Mouse (Mus musculus) heart, embryonic 15.5 days (tissue): Measurements from ENCODE around the gene Zfp850. TPM values are rescaled to one million over a fixed set of nuclear protein-coding genes. Genes with fewer than 3 reads are reported as not detected.
A peak's percentile ranks its signal among the peaks of the same experiment; 100 is the strongest.

Source experiments
- ATAC-seq: fragments of 200-750 bp; cut with Nextera tagmentation; replicated peaks from 2 replicates; pipeline ENCODE4 v1.8.0; 2017; ENCODE audit warnings: low read depth, moderate TSS enrichment; ENCODE audit not compliant: insufficient number of reproducible peaks, insufficient read depth, low FRiP score
- H3K27ac ChIP-seq: fragments of 300-500 bp; sonication (generic); 2 replicates; pipeline ENCODE4 v1.5.1; 2015; ENCODE audit warnings: mild to moderate bottlenecking, inconsistent platforms
- H3K27me3 ChIP-seq: fragments of 300-500 bp; sonication (generic); 2 replicates; pipeline ENCODE4 v1.6.1; 2015; ENCODE audit warnings: inconsistent platforms
- H3K36me3 ChIP-seq: fragments of 300-500 bp; sonication (generic); 2 replicates; pipeline ENCODE4 v1.6.1; 2015; ENCODE audit warnings: mild to moderate bottlenecking, inconsistent platforms
- H3K4me1 ChIP-seq: fragments of 300-500 bp; sonication (generic); replicated peaks from 2 replicates; pipeline ENCODE4 v1.6.1; 2015; ENCODE audit warnings: inconsistent platforms
- H3K4me2 ChIP-seq: fragments of 300-500 bp; sonication (generic); 2 replicates; pipeline ENCODE4 v1.6.1; 2015; ENCODE audit warnings: inconsistent platforms, mild to moderate bottlenecking, moderate library complexity
- H3K4me3 ChIP-seq: fragments of 300-500 bp; sonication (generic); 2 replicates; pipeline ENCODE4 v1.5.1; 2015; ENCODE audit warnings: mild to moderate bottlenecking, inconsistent platforms
- H3K9ac ChIP-seq: fragments of 300-500 bp; sonication (generic); 2 replicates; pipeline ENCODE4 v1.6.1; 2015; ENCODE audit warnings: mild to moderate bottlenecking, inconsistent platforms
- H3K9me3 ChIP-seq: fragments of 300-500 bp; sonication (generic); replicated peaks from 2 replicates; pipeline ENCODE4 v1.6.1; 2016; ENCODE audit warnings: inconsistent platforms
- WGBS: fragments of 180-500 bp; shearing (Covaris S2); methylation state at CpG from one replicate; pipeline ENCODE4 v1.1.7; 2015; ENCODE audit warnings: mixed read lengths; 5-methylcytosine and 5-hydroxymethylcytosine counted together
- polyA plus RNA-seq: library from polyadenylated mRNA; unstranded; fragments of >200 nt; fragmentation: Nextera tagmentation; extraction: Ambion mirVana; gene quantifications from 2 replicates; pipeline ENCODE4 v1.2.1, GENCODE M21; 2015

Gene Zfp850
- 1.7 and 1.9 TPM in 2 replicates for polyA plus RNA-seq

DNA sequence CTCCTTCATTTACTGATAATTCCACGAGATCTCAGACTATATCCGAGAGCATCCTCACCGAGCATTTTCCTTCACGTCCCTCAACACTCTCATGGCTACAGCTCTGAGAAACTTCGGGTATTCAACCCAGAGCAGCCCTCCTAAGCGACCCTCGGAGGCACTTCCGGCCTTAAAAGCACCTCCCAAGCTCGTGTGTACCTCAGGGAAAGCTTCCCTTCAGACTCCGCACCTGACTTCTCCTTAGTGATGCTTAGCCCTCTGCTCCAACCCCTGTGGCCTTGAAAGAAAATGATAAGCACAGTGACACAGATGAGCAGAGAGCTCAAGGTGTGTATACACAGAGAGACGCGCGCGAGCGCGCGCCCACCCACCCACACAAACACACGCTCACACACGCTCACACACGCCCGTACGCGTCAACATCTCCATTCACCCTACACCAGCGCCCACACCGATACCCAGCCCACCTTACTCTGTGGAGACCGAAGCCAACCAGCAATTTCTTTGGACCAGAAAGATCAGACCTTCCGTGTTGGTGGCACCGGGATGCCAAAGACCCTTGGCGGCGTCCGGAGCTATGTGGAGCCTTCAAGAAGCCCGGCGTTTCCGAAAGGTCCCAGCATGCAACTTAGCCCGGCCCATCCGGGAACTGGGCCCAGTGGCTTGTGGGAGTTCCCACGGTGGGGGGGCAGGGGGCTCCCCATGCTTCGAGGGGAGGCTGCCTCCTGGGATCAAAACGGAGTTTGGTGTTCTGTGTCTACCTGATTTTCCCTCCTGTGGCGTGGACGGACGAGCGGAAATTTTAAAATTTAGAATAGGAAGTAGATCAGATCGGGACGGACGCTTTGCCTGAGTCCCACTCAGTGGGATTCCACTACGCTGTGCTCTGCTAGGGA is at the start of gene Zfp850:
Gene Zfp850, minus strand, starts transcription at position 567 of the 896 bp plus-strand sequence.
- no peak within 1 kb of the TSS; the same call in 1 of the 2 replicates for H3K27ac ChIP-seq
- peak within 1 kb of the TSS; percentile 79 for H3K4me2 ChIP-seq
- no peaks in the 10 kb centered on the region for H3K27me3 ChIP-seq
- under 1% methylated on average over 47 of the region's 47 CpGs for WGBS
- H3K9ac ChIP-seq: peak within 1 kb of the TSS; percentile 65
- peak; percentile 89 for ATAC-seq
- peak within 1 kb of the TSS; percentile 65 for H3K4me3 ChIP-seq
- H3K36me3 ChIP-seq: no peaks in the 10 kb centered on the region; the same call in 1 of the 2 replicates
- no peaks in the 10 kb centered on the region for H3K9me3 ChIP-seq
- peaks cover 9% of the 10 kb centered on the region; the same call in 1 of the 2 replicates for H3K4me1 ChIP-seq

GRCm38 (mm10) chr7:28059972-28060371 is 46.1 kb upstream of the Zfp850 start:
- no peak for ATAC-seq
- WGBS: 94% methylated on average over 1 of the region's 1 CpGs
- H3K9me3 ChIP-seq: no peaks in the 10 kb centered on the region
- H3K27ac ChIP-seq: no peak overlapping the region
- no peak overlapping the region for H3K4me3 ChIP-seq
- no peaks in the 10 kb centered on the region for H3K4me1 ChIP-seq
- no peak overlapping the region for H3K9ac ChIP-seq
- H3K27me3 ChIP-seq: no peaks in the 10 kb centered on the region
- no peak overlapping the region for H3K4me2 ChIP-seq
- no peaks in the 10 kb centered on the region for H3K36me3 ChIP-seq

GRCm38 (mm10) chr7:28053046-28053930 is 39.4 kb upstream of the Zfp850 start:
- Histone ChIP-seq H3K4me3 (no peak overlapping the region), H3K27ac (no peak overlapping the region), H3K9me3 (no peaks in the 10 kb centered on the region), H3K27me3 (no peaks in the 10 kb centered on the region), H3K36me3 (peaks cover 4% of the 10 kb centered on the region; the same call in 1 of the 2 replicates), H3K4me2 (no peak overlapping the region), H3K9ac (no peak overlapping the region), H3K4me1 (peaks cover 11% of the 10 kb centered on the region)
- WGBS: 79% methylated on average over 6 of the region's 6 CpGs
- no peak for ATAC-seq

DNA sequence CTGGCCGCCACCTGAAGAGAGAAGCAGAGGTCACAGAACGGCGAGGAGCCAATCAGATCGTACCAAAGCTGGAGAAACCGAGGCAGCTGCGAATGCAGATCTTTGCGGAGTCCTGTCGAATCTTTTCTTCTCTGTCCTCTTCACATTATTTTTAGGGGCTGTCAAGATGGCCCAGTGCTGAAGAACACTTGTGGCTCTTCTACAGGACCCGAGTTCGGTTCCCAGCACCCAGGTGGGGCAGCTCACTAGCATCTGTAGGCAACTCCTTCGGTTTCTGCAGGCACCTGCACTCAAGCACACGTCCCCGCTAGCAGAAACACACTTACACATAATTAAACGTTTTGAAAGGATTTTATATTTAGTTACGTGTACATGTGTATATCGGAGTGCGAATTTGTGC is 36.7 kb upstream of the Zfp850 start:
- no peak overlapping the region for H3K27ac ChIP-seq

GRCm38 (mm10) chr7:28049476-28050409 is 35.8 kb upstream of the Zfp850 start, which contains the start of gene Psmc4:
Gene Psmc4 (minus strand): TSS chr7:28050101.
- Histone ChIP-seq H3K4me3 (peak within 1 kb of the TSS; percentile 78), H3K4me1 (peaks cover 11% of the 10 kb centered on the region), H3K9ac (peak within 1 kb of the TSS; percentile 79), H3K9me3 (no peaks in the 10 kb centered on the region), H3K36me3 (peaks cover 37% of the 10 kb centered on the region), H3K27me3 (no peaks in the 10 kb centered on the region), H3K27ac (peak within 1 kb of the TSS; percentile 60), H3K4me2 (peak within 1 kb of the TSS; percentile 67)
- under 1% methylated on average over 52 of the region's 52 CpGs for WGBS
- peak; percentile 98 for ATAC-seq

More for the DNA sequence above, 36.7 kb upstream of the Zfp850 start:
- Histone ChIP-seq H3K27me3 (no peaks in the 10 kb centered on the region), H3K4me1 (peaks cover 11% of the 10 kb centered on the region), H3K36me3 (peaks cover 28% of the 10 kb centered on the region), H3K9me3 (no peaks in the 10 kb centered on the region), H3K9ac (0 out of 2 replicates have a peak overlapping the region, but pooled peaks have one; percentile 32), H3K4me3 (no peak overlapping the region), H3K4me2 (peak overlapping the region; percentile 44)
- WGBS: 59% methylated on average over 17 of the region's 17 CpGs
- no peak for ATAC-seq

DNA sequence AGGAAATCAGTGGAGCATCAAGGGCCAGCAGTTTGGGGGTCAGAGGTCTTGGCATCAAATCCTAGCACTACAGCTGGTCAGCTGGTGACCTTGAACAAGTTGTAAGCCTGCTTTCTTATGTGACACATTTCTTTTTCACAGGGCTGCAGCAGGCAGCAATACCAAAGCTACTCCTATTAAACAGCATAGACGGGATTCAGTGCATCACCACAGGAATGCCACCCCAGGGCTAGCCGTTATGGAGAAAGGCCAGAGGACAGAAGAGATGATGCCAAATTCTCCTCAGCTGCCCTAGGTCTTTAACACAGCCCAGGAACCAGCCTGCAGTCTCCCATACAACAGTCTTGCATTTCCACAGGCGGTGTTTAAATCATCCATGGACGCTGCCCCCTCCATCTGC is 30.6 kb upstream of the Zfp850 start:
- no peak overlapping the region for H3K4me3 ChIP-seq
- 83% methylated on average over 4 of the region's 4 CpGs for WGBS
- no peak overlapping the region for H3K4me2 ChIP-seq
- no peak for ATAC-seq
- peaks cover 8% of the 10 kb centered on the region for H3K4me1 ChIP-seq
- H3K27ac ChIP-seq: no peak overlapping the region
- no peak overlapping the region for H3K9ac ChIP-seq
- no peaks in the 10 kb centered on the region for H3K27me3 ChIP-seq
- H3K36me3 ChIP-seq: peaks cover 71% of the 10 kb centered on the region
- H3K9me3 ChIP-seq: no peaks in the 10 kb centered on the region

GRCm38 (mm10) chr7:28014445-28014810 is 513 bp upstream of the Zfp850 start:
- Histone ChIP-seq H3K4me2 (peak overlapping the region; percentile 79), H3K4me3 (peak overlapping the region; percentile 65), H3K9me3 (no peaks in the 10 kb centered on the region), H3K27ac (no peak overlapping the region), H3K27me3 (no peaks in the 10 kb centered on the region), H3K36me3 (no peaks in the 10 kb centered on the region), H3K4me1 (peaks cover 9% of the 10 kb centered on the region; the same call in 1 of the 2 replicates), H3K9ac (peak overlapping the region; percentile 65)
- ATAC-seq: no peak
- WGBS: 24% methylated on average over 7 of the region's 7 CpGs

DNA sequence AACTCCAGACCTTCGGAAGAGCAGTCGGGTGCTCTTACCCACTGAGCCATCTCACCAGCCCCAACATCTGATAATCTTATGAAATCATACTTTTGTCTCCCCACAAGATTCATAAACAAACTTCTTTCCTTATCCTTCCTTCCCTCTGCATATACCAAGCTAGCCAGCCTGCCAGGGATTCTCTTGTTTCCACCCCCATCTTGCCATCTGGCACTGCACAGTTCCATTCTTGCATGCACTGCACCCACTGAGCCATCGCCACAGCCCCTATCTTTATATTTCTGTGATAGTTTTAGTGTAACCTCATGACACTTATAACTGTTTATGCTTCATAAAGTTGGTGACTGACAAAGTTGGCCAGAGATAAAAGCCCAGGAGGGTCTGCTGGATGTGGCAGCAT is 3.6 kb downstream of the Zfp850 start:
- no peak overlapping the region for H3K4me3 ChIP-seq
- 89% methylated on average over 3 of the region's 3 CpGs for WGBS
- H3K27ac ChIP-seq: no peak overlapping the region
- no peak for ATAC-seq
- H3K4me2 ChIP-seq: no peak overlapping the region
- H3K9me3 ChIP-seq: no peaks in the 10 kb centered on the region
- H3K36me3 ChIP-seq: peaks cover 14% of the 10 kb centered on the region
- H3K4me1 ChIP-seq: peaks cover 9% of the 10 kb centered on the region; the same call in 1 of the 2 replicates
- no peak overlapping the region for H3K9ac ChIP-seq
- no peaks in the 10 kb centered on the region for H3K27me3 ChIP-seq

DNA sequence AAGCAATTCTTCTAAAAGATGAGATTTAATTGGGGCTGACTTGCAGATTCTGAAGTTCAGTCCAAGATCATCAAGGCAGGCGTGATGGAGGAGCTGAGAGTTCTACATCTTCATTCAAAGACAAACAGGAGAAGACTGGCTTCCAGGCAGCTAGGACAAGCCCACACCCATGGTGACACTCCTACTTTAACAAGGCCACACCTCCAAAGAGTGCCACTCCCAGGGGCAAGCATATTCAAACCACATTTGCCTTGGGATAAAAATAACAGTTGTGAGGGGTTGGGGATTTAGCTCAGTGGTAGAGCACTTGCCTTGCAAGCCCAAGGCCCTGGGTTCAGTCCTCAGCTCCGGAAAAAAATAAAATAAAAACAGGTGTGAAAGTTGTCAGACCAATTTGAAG is 31.7 kb downstream of the Zfp850 start:
- no peak overlapping the region for H3K27ac ChIP-seq
- H3K9ac ChIP-seq: no peak overlapping the region
- H3K9me3 ChIP-seq: peaks cover 33% of the 10 kb centered on the region
- H3K4me2 ChIP-seq: no peak overlapping the region
- 0 out of 2 replicates have a peak, but pooled peaks cover 5% of the 10 kb centered on the region for H3K36me3 ChIP-seq
- H3K27me3 ChIP-seq: no peaks in the 10 kb centered on the region
- no peak overlapping the region for H3K4me3 ChIP-seq
- peaks cover 10% of the 10 kb centered on the region for H3K4me1 ChIP-seq
- no peak for ATAC-seq
- 78% methylated on average over 2 of the region's 2 CpGs for WGBS
